Mouse (Mus musculus): Measurements from ENCODE around the gene AL607142.1. TPM values are rescaled to one million over a fixed set of nuclear protein-coding genes. Genes with fewer than 3 reads are reported as not detected.

Gene AL607142.1
- total and polyA plus RNA-seq, 3 experiments, result not detected

DNA sequence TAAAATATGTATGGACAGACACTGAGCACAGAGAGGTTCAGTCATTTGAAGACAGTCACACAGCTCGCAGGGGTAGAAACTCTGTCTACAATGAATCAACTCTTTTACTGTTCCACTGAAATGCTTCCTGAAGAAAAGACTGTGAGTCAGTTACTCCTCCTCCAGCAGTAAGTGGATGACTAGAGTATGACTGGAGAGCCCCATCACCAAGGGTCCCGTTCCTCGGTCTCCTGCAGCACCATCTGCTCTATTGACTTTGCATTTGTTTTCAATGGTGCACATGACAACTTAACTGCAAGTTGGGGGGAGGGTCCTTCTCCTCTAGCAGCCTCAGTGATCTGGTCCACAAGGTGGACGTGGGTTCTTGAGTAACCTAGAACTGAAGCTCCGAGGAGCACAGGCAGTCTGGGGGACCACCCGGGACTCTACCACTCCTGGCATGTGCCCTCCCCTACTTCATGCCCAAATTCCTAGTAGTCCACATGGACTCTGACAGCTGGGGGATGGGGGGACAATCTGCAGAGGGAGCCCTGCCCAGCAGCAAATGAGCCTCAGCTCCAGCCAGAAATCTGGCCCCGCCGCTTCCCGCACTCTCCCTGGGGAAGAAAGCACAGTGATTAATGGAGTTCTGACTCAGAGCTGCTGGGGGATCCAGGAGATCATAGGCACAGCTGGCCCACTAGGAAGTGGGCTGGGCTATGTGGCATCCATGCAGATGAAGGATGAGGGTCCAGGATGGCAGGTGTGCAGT lies 2.2 kb downstream of the AL607142.1 start:
- TF ChIP-seq CHD1 (IDR thresholded peaks at IDR 0.05; ENCODE audit: low read depth, low read length) (no peak), JUND (IDR thresholded peaks at IDR 0.05; ENCODE audit: low read depth, low read length) (no peak), UBTF (IDR thresholded peaks at IDR 0.05; ENCODE audit: borderline replicate concordance, insufficient read depth, low read depth, low read length) (no peak), RAD21 (IDR thresholded peaks at IDR 0.05; ENCODE audit: low read depth, low read length) (no peak), E2F4 (IDR thresholded peaks at IDR 0.05; ENCODE audit: borderline replicate concordance, low read depth, low read length) (no peak), ZNF384 (IDR thresholded peaks at IDR 0.05; ENCODE audit: low read depth, low read length) (no peak), TBP (IDR thresholded peaks at IDR 0.05; ENCODE audit: low read depth, low read length) (no peak)
- Histone ChIP-seq H3K4me1 (ENCODE audit: control insufficient read depth in 1 of 2, insufficient read depth in 2 of 2, low read length in 2 of 2) (no peaks in the 10 kb centered on the region), H3K9me3 (replicated peaks; ENCODE audit: insufficient read depth, low read length) (no peaks in the 10 kb centered on the region), H3K4me3 (ENCODE audit: control insufficient read depth in 1 of 2, insufficient read depth in 1 of 2, low read depth in 2 of 2, low read length in 2 of 2) (no peak overlapping the region), H3K27ac (ENCODE audit: control insufficient read depth, low read depth, low read length) (no peak overlapping the region), H3K79me2 (ENCODE audit: control insufficient read depth, insufficient read depth, low read length, poor library complexity) (no peaks in the 10 kb centered on the region), H3K27me3 (ENCODE audit: control insufficient read depth in 1 of 2, insufficient read depth in 2 of 2, low read length in 2 of 2) (no peaks in the 10 kb centered on the region), H3K36me3 (ENCODE audit: control insufficient read depth in 1 of 2, insufficient read depth in 2 of 2, low read length in 2 of 2) (no peaks in the 10 kb centered on the region), H3K9ac (ENCODE audit: control insufficient read depth, low read depth, low read length, poor library complexity, severe bottlenecking) (no peak overlapping the region)
- DNase-seq (ENCODE audit: low read depth, low spot score), result no peak

DNA sequence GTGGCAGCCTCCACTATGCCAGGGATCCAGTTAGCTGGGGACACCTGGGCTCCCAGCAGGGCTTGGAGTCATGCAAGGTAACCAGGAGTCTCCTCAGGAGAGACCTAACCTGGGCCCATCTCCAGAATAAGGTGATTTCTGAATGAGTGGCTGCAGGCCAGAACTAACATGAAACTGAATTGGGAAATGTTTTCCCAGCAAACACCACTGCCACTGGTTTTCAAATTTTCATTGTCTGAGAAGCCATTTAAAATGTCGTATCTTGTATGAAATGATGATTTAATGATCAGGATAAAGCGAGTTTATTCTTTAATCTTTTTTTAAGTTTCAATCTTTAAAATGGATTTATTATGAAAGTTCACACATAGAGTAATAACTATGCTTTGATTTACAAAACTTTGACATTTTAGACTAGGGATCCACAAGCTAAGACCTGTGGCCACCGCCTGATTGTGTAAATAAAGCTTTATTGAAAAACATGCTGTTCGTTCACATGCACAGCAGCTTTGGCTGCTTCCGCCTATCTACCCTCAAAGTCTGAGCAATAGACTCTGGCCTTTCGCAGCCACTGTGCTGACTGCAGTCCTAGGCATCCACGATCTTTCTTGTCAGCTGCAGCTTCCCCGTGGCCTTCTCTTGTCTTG lies 2.9 kb downstream of the AL607142.1 start:
- Histone ChIP-seq H3K36me3 (ENCODE audit: control insufficient read depth in 1 of 2, insufficient read depth in 2 of 2, low read length in 2 of 2) (no peaks in the 10 kb centered on the region), H3K27me3 (ENCODE audit: control insufficient read depth in 1 of 2, insufficient read depth in 2 of 2, low read length in 2 of 2) (no peaks in the 10 kb centered on the region), H3K79me2 (ENCODE audit: control insufficient read depth, insufficient read depth, low read length, poor library complexity) (no peaks in the 10 kb centered on the region), H3K4me1 (ENCODE audit: control insufficient read depth in 1 of 2, insufficient read depth in 2 of 2, low read length in 2 of 2) (no peaks in the 10 kb centered on the region), H3K9me3 (replicated peaks; ENCODE audit: insufficient read depth, low read length) (no peaks in the 10 kb centered on the region), H3K9ac (ENCODE audit: control insufficient read depth, low read depth, low read length, poor library complexity, severe bottlenecking) (no peak overlapping the region), H3K4me3 (ENCODE audit: control insufficient read depth in 1 of 2, insufficient read depth in 1 of 2, low read depth in 2 of 2, low read length in 2 of 2) (no peak overlapping the region), H3K27ac (ENCODE audit: control insufficient read depth, low read depth, low read length) (no peak overlapping the region)
- DNase-seq (ENCODE audit: low read depth, low spot score), result no peak
- TF ChIP-seq E2F4 (IDR thresholded peaks at IDR 0.05; ENCODE audit: borderline replicate concordance, low read depth, low read length) (no peak), POLR2A (IDR thresholded peaks at IDR 0.05; ENCODE audit: control insufficient read depth in 1 of 2, insufficient read depth in 1 of 2, low read depth in 1 of 2, low read length in 2 of 2, poor library complexity in 1 of 2) (no peak), MAZ (IDR thresholded peaks at IDR 0.05; ENCODE audit: low read depth, low read length) (no peak), RAD21 (IDR thresholded peaks at IDR 0.05; ENCODE audit: low read depth, low read length) (no peak), CHD1 (IDR thresholded peaks at IDR 0.05; ENCODE audit: low read depth, low read length) (no peak), POLR2AphosphoS2 (IDR thresholded peaks at IDR 0.05; ENCODE audit: low read length) (no peak), MAFK (IDR thresholded peaks at IDR 0.05; ENCODE audit: borderline replicate concordance, low read depth, low read length) (no peak), ZKSCAN1 (IDR thresholded peaks at IDR 0.05; ENCODE audit: low read depth, low read length) (no peak), RCOR1 (IDR thresholded peaks at IDR 0.05; ENCODE audit: low read depth, low read length) (no peak), BHLHE40 (IDR thresholded peaks at IDR 0.05; ENCODE audit: borderline replicate concordance, low read depth, low read length) (no peak), MAX (IDR thresholded peaks at IDR 0.05; ENCODE audit: low read length) (no peak), HCFC1 (IDR thresholded peaks at IDR 0.05; ENCODE audit: low read depth, low read length) (no peak), JUND (IDR thresholded peaks at IDR 0.05; ENCODE audit: low read depth, low read length) (no peak), NRF1 (IDR thresholded peaks at IDR 0.05; ENCODE audit: insufficient read depth, low read depth, low read length, poor library complexity, severe bottlenecking) (no peak)

Data from MEL (cell line).